Mouse (Mus musculus): ENCODE measurements at regions not wholly inside any gene's neighbourhood (a gene's known extent, or its start where the extent isn't known, plus 50 kb on each side); places are given as distances from the start of the nearest gene placed in this dataset.

- Histone ChIP-seq H3K27me3 (ENCODE audit: insufficient read depth, low read length) (no peaks in the 10 kb centered on the region), H3K36me3 (ENCODE audit: insufficient read depth, low read length) (no peaks in the 10 kb centered on the region), H3K27ac (ENCODE audit: low read depth, low read length) (no peak overlapping the region), H3K4me1 (ENCODE audit: insufficient read depth, low read length) (no peaks in the 10 kb centered on the region), H3K4me2 (ENCODE audit: low read depth, low read length, poor library complexity, severe bottlenecking) (no peak overlapping the region), H3K4me3 (ENCODE audit: low read depth, low read length) (no peak overlapping the region), H3K9ac (replicated peaks; ENCODE audit: low read length, poor library complexity, severe bottlenecking) (no peak overlapping the region), H3K9me3 (ENCODE audit: low read length) (no peaks in the 10 kb centered on the region)
- WGBS: 88% methylated on average over 11 of the region's 11 CpGs
- TF ChIP-seq CTCF (IDR thresholded peaks at IDR 0.05): no peak
- ATAC-seq (ENCODE audit: low FRiP score): no peak
- no peak for DNase-seq (ENCODE audit: low spot score)
These were observed 214.4 kb upstream of the Srek1ip1 start for GRCm38 (mm10) chr13:104577856-104578255.

- H3K27me3 ChIP-seq (ENCODE audit: insufficient read depth, low read length): no peaks in the 10 kb centered on the region
- no peak for ATAC-seq (ENCODE audit: low FRiP score)
- DNase-seq (ENCODE audit: low spot score): no peak
- no peak overlapping the region for H3K4me2 ChIP-seq (ENCODE audit: low read depth, low read length, poor library complexity, severe bottlenecking)
- H3K4me1 ChIP-seq (ENCODE audit: insufficient read depth, low read length): no peaks in the 10 kb centered on the region
- H3K36me3 ChIP-seq (ENCODE audit: insufficient read depth, low read length): no peaks in the 10 kb centered on the region
- TF ChIP-seq CTCF (IDR thresholded peaks at IDR 0.05): no peak
- no peak overlapping the region for H3K9ac ChIP-seq (replicated peaks; ENCODE audit: low read length, poor library complexity, severe bottlenecking)
- no peaks in the 10 kb centered on the region for H3K9me3 ChIP-seq (ENCODE audit: low read length)
- H3K4me3 ChIP-seq (ENCODE audit: low read depth, low read length): no peak overlapping the region
- no peak overlapping the region for H3K27ac ChIP-seq (ENCODE audit: low read depth, low read length)
- WGBS: 55% methylated on average over 9 of the region's 9 CpGs
These were observed 211.5 kb upstream of the Srek1ip1 start for GRCm38 (mm10) chr13:104580686-104581350.
